Mouse (Mus musculus): Measurements from ENCODE around the gene Zbtb20. TPM values are rescaled to one million over a fixed set of nuclear protein-coding genes. Genes with fewer than 3 reads are reported as not detected.
A peak's percentile ranks its signal among the peaks of the same experiment; 100 is the strongest.

Zbtb20 gene
- polyA plus RNA-seq (2015; fragmentation: Nextera tagmentation; extraction: Ambion mirVana), result 18.8 and 21.1 TPM in 2 replicates

DNA sequence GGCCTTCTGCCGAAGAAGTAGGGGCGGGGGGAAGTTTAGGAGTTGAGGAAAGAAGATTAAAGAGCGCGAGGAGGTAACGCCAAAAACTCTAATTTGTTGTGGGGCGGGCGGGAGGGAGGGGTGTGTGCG, at the start of gene Zbtb20:
Gene Zbtb20, plus strand, starts transcription at position 30 of the 129 bp plus-strand sequence.
- no peak for ATAC-seq
- Histone ChIP-seq H3K36me3 (no peaks in the 10 kb centered on the region), H3K27ac (peak within 1 kb of the TSS; percentile 99), H3K9ac (peak within 1 kb of the TSS; percentile 70), H3K4me3 (replicated peaks) (peak within 1 kb of the TSS; percentile 68), H3K27me3 (replicated peaks) (no peaks in the 10 kb centered on the region), H3K4me1 (replicated peaks) (no peaks in the 10 kb centered on the region), H3K4me2 (replicated peaks) (peak within 1 kb of the TSS; percentile 67), H3K9me3 (no peaks in the 10 kb centered on the region)
- WGBS, result 0% methylated on average over 8 of the region's 8 CpGs

DNA sequence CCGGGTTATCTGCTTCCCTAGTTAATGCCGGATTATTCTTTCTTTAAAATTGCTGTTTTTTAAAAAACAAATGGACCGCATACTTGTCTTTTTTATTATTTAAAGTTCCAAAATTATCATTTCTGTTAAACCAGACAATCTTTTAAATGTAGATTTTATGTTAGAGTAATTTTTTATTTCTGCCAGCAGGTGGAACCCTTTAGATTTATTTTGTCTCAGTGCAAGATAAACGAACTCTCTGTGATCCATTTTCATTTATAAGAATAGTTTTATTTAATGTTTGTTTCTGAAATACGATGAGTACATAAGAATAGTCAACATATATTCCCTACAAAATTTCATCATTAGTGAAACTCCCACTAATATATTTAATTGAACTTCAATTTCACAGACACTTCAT, 39.7 kb upstream of the Zbtb20 start:
- H3K36me3 ChIP-seq, result no peaks in the 10 kb centered on the region
- no peak for ATAC-seq
- no peak overlapping the region for H3K4me2 ChIP-seq (replicated peaks)
- no peak overlapping the region for H3K9ac ChIP-seq
- no peaks in the 10 kb centered on the region for H3K4me1 ChIP-seq (replicated peaks)
- H3K9me3 ChIP-seq, result no peaks in the 10 kb centered on the region
- H3K4me3 ChIP-seq (replicated peaks), result no peak overlapping the region
- 68% methylated on average over 5 of the region's 5 CpGs for WGBS
- no peaks in the 10 kb centered on the region for H3K27me3 ChIP-seq (replicated peaks)
- H3K27ac ChIP-seq, result no peak overlapping the region

DNA sequence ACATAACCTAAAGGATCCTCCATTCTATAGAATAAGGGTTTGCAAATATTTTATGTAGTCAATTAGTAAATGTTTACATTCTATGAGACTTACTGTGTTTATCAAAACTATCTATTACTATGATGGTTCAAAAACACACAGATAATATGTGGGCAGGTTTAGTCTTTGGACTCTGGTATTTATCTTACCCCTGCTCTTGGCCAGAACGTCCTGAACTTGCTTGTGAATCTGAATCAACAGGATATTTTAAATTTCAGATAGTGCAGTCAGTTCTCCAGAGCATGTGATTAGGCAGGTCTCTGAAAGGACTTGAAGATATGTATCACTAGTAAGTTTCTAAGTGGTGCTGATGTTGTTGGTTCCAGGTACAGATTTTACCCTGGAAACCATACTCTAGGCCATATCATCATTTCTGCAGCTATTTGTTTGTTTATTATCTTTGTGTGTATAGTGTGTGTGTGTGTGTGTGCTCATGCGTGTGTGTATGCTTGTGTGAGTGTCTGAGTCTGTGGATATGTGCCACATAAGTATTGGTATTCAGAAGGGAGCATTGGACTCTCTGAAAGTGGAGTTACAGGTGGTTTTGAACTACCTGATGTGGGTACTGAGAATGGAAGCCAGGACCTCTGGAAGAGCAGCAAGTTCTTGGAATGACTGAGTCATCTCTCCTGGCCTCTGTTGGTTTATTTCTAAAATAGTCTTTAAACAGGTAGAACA, 39.1 kb upstream of the Zbtb20 start:
- H3K9ac ChIP-seq, result no peak overlapping the region
- WGBS, result 47% methylated on average over 2 of the region's 2 CpGs
- no peak overlapping the region for H3K4me3 ChIP-seq (replicated peaks)
- H3K27me3 ChIP-seq (replicated peaks), result no peaks in the 10 kb centered on the region
- no peak for ATAC-seq
- no peaks in the 10 kb centered on the region for H3K4me1 ChIP-seq (replicated peaks)
- H3K36me3 ChIP-seq, result no peaks in the 10 kb centered on the region
- H3K9me3 ChIP-seq, result no peaks in the 10 kb centered on the region
- no peak overlapping the region for H3K27ac ChIP-seq
- no peak overlapping the region for H3K4me2 ChIP-seq (replicated peaks)

DNA sequence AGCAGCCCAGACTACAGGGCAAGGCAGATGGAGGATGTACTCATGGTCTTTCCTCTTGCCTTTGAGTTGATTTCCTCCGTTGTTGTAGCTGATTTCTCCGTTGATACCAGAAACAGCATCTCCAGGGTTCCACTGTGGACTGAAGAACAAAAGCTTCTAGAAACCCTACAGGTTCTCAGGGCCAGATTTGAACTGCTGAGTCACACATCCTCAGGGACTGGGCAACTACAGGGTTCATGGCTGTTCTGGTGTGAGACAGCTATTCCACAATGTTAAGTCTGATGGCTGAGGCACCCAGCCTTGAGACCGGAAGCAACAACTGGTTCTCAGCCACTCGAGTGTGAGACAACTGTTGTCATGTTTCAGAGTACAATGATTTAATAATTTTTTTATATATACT, 37.5 kb upstream of the Zbtb20 start:
- no peak for ATAC-seq
- no peak overlapping the region for H3K4me3 ChIP-seq (replicated peaks)
- no peak overlapping the region for H3K9ac ChIP-seq
- H3K36me3 ChIP-seq, result no peaks in the 10 kb centered on the region
- no peak overlapping the region for H3K4me2 ChIP-seq (replicated peaks)
- no peaks in the 10 kb centered on the region for H3K27me3 ChIP-seq (replicated peaks)
- 86% methylated on average over 4 of the region's 4 CpGs for WGBS
- no peak overlapping the region for H3K27ac ChIP-seq
- no peaks in the 10 kb centered on the region for H3K4me1 ChIP-seq (replicated peaks)
- H3K9me3 ChIP-seq, result no peaks in the 10 kb centered on the region

DNA sequence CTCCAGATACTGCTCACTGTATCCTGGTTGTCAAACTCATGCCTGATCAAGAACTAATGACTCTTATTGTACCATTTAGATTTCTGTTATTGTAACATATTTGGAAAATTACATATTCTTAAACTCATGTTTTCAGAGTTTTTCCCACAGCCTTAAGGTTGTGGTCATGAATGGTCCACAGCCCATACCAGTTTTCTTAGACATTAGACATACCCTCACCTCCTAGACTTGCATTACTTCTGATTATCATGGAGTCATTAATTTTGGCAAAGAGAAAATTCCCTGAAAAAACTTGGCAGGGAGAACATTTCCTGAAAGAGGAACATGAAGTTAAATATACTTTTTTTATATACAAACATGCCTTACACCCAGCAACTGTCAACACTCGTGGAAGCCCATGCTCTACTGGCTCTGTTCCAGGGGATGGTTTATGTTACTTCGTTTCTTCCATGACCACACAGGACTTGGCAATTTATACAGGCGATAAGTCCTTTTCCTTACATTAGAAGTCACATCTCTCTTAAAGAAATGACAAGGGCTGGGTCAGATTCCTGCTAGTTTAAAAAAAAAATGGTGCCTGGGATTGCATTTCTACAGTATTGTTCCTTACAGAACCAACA, 18.0 kb upstream of the Zbtb20 start:
- no peak overlapping the region for H3K4me2 ChIP-seq (replicated peaks)
- WGBS, result 48% methylated on average over 3 of the region's 3 CpGs
- H3K27ac ChIP-seq, result no peak overlapping the region
- H3K9me3 ChIP-seq, result no peaks in the 10 kb centered on the region
- no peak for ATAC-seq
- no peak overlapping the region for H3K9ac ChIP-seq
- no peak overlapping the region for H3K4me3 ChIP-seq (replicated peaks)
- no peaks in the 10 kb centered on the region for H3K27me3 ChIP-seq (replicated peaks)
- H3K4me1 ChIP-seq (replicated peaks), result no peaks in the 10 kb centered on the region
- no peaks in the 10 kb centered on the region for H3K36me3 ChIP-seq

DNA sequence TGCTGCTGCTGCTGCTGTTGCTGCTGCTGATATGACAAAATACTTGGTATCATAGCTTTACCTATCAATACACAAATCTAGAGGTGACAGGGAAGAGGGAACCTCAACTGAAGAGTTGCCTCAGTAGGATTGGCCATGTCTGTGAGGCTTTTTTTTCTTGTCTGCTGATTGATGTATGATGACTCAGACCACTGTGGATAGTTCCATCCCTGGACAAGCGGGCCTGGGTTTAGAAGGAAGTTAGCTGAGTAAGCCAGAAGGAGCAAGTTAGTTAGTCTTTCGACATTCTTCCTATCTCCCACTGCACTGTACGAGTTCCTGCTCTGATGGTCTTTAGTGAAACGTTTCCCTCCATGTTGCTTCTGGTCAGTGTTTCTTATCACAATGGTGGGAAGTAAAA, 16.4 kb upstream of the Zbtb20 start:
- Histone ChIP-seq H3K27me3 (replicated peaks) (no peaks in the 10 kb centered on the region), H3K4me2 (replicated peaks) (no peak overlapping the region), H3K4me1 (replicated peaks) (no peaks in the 10 kb centered on the region), H3K9me3 (no peaks in the 10 kb centered on the region), H3K27ac (no peak overlapping the region), H3K36me3 (no peaks in the 10 kb centered on the region), H3K4me3 (replicated peaks) (no peak overlapping the region), H3K9ac (no peak overlapping the region)
- ATAC-seq, result no peak
- WGBS, result 78% methylated on average over 4 of the region's 4 CpGs

DNA sequence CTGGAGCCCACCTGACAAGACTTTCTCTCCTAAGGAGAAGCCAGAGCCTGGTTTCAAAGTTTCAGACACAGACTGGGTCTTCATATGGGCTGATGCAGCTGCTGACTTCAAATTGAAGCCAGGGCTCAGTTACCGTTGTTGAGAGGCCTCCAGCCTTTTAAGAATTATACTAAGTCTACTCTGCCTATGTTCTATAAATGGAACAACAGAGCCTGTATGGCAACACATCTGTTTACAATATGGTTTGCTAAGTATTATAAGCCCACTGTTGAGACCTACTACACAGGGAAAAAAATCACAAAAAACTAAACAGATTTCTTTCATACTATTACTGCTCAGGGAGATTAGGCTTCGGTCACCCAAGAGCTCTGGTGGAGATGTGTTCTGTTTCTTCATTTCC, 12.4 kb upstream of the Zbtb20 start:
- Histone ChIP-seq H3K4me1 (replicated peaks) (no peaks in the 10 kb centered on the region), H3K9ac (no peak overlapping the region)
- WGBS, result 77% methylated on average over 2 of the region's 2 CpGs

DNA sequence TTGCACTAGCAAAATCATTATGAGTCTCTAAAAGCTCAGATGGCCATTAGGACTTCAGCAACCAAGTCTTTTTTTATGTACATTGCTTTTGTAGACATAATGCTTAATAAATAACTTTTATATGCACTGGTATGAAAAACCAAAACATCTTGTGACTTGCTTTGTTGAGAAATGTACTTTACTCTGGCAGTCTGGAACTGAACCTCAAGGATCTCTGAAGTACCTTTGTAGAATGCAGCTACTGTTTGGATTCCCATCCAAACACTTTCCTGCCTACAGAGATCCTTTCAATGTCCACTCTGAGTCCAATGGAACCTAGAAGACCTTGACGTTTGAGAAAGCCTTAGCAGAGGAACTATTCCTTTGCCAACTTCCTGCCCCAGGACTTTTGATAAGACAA, 9.6 kb upstream of the Zbtb20 start:
- Histone ChIP-seq H3K4me2 (replicated peaks) (no peak overlapping the region), H3K4me1 (replicated peaks) (no peaks in the 10 kb centered on the region), H3K4me3 (replicated peaks) (no peak overlapping the region), H3K27ac (no peak overlapping the region), H3K9me3 (no peaks in the 10 kb centered on the region), H3K27me3 (replicated peaks) (no peaks in the 10 kb centered on the region), H3K36me3 (no peaks in the 10 kb centered on the region), H3K9ac (no peak overlapping the region)
- ATAC-seq, result no peak
- 71% methylated on average over 1 of the region's 1 CpGs for WGBS

More for the DNA sequence above, 12.4 kb upstream of the Zbtb20 start:
- no peaks in the 10 kb centered on the region for H3K9me3 ChIP-seq
- ATAC-seq, result no peak
- H3K4me2 ChIP-seq (replicated peaks), result no peak overlapping the region
- no peaks in the 10 kb centered on the region for H3K36me3 ChIP-seq
- H3K4me3 ChIP-seq (replicated peaks), result no peak overlapping the region
- no peaks in the 10 kb centered on the region for H3K27me3 ChIP-seq (replicated peaks)
- no peak overlapping the region for H3K27ac ChIP-seq

DNA sequence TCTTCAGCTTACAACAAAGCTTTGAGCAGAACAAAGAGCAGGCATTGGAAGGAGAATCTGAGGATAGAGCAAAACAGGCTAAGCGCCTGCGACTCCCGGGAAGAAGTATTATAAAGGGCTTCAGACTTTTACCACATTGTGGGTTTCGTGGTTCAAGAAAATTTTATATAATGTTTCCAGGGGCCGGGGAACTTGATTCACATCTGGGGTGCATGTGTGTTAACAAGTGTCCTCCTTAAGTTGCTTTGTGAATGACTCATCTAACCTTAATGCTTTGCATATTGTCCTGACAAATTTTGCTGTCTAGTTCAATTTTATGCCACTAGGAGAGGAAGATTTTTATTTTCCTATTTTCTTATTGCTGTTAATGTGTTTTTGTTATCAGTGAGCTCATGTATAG, 3.6 kb upstream of the Zbtb20 start:
- no peaks in the 10 kb centered on the region for H3K4me1 ChIP-seq (replicated peaks)
- H3K9me3 ChIP-seq, result no peaks in the 10 kb centered on the region
- H3K27ac ChIP-seq, result no peak overlapping the region
- H3K36me3 ChIP-seq, result no peaks in the 10 kb centered on the region
- no peaks in the 10 kb centered on the region for H3K27me3 ChIP-seq (replicated peaks)
- 91% methylated on average over 5 of the region's 5 CpGs for WGBS
- ATAC-seq, result no peak
- H3K4me2 ChIP-seq (replicated peaks), result no peak overlapping the region
- H3K4me3 ChIP-seq (replicated peaks), result no peak overlapping the region
- no peak overlapping the region for H3K9ac ChIP-seq

DNA sequence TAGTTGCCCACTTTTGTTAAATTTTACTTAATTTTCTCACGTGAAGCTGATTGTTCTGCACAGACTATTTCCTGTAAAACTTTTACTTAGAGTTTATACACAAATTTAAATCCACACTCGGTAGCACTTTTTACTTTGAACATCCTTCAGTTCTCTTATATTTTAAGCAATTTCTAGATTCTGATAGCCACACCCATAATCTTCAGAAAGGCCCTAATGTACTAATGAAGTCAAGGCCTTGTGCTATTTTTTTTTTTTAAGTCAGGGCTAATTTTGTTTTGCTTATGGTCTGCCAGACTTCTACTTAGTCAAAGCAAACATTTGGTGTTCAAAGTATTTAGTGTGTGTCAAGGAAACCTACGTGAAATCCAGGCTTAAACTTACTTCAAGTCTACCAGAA, 1.7 kb upstream of the Zbtb20 start:
- Histone ChIP-seq H3K27me3 (replicated peaks) (no peaks in the 10 kb centered on the region), H3K4me1 (replicated peaks) (no peaks in the 10 kb centered on the region), H3K9ac (no peak overlapping the region), H3K4me2 (replicated peaks) (no peak overlapping the region), H3K36me3 (no peaks in the 10 kb centered on the region), H3K27ac (no peak overlapping the region), H3K4me3 (replicated peaks) (no peak overlapping the region), H3K9me3 (no peaks in the 10 kb centered on the region)
- 60% methylated on average over 3 of the region's 3 CpGs for WGBS
- no peak for ATAC-seq

DNA sequence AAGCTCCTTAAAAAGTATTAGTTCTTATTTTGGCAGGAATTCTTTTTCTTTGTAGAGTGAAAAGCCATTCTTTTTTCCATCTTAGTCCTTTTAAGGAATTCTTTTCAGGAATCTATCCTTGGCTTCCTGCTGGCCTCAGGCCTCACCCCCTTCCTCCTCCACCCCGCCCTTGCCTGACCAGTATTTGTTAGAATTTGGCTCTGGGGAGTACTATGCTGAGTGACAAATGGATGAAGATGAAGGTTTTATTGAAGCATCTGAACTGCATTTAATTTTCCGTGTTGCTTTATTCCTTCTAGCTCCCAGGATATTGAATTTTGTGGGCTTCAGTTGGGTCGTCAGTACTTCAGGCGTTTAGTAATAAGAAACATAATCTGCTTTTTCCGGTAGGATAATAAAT, 1.2 kb upstream of the Zbtb20 start:
- peak overlapping the region; percentile 50 for H3K4me3 ChIP-seq (replicated peaks)
- peak overlapping the region; percentile 61 for H3K9ac ChIP-seq
- peak overlapping the region; percentile 58 for H3K4me2 ChIP-seq (replicated peaks)
- H3K4me1 ChIP-seq (replicated peaks), result no peaks in the 10 kb centered on the region
- no peaks in the 10 kb centered on the region for H3K27me3 ChIP-seq (replicated peaks)
- 0% methylated on average over 5 of the region's 5 CpGs for WGBS
- H3K36me3 ChIP-seq, result no peaks in the 10 kb centered on the region
- ATAC-seq, result no peak
- H3K9me3 ChIP-seq, result no peaks in the 10 kb centered on the region
- H3K27ac ChIP-seq, result peak overlapping the region; percentile 95

DNA sequence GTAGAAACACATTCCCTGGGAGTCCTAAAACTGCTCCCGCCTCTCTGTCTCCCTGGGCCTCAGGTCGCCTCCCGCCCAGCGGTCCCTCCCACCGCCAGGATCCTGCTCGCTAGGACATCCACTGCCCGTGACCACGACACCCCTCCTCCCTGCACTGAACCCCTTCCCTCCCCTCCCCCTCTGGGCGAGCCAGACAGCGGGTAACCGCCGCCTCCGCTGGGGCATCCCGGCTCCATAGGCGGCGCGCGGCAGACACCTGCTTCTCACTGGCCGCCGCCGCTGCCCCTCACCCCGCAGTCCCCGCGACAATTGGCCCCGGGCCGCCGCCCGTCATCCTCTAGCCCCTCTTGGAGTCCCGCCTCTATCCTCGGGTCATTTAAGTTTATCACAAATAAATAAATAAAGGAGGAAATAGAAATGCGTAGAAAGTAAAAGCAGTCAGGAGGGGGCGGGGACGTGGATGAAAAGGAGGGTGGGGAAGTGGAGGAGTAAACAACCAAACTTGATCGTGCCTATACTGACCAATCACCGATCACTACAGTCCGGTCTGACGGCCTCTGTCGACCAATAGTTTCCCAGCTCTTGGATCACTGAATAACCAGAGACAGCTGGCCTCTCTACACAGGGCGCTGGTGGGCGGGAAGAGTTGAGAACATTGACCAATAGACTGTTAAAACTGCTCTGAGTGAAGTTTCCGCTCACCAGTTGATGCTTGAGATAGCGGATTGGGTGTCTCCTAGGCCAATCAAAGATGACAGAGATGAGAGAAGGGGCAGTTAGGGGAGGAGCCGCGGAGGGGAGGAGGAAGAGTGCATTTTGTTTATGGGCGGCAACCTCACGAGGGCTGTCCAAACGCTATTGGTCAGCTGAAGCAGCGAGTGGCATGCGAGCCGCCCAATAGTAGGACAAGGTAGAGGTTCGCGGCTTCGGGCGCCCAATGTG, 500 bp upstream of the Zbtb20 start:
- Histone ChIP-seq H3K36me3 (no peaks in the 10 kb centered on the region), H3K27me3 (replicated peaks) (no peaks in the 10 kb centered on the region), H3K9ac (peak overlapping the region; percentile 61), H3K4me2 (replicated peaks) (peak overlapping the region; percentile 58), H3K27ac (peak overlapping the region; percentile 99), H3K9me3 (no peaks in the 10 kb centered on the region), H3K4me3 (replicated peaks) (peak overlapping the region; percentile 68), H3K4me1 (replicated peaks) (no peaks in the 10 kb centered on the region)
- under 1% methylated on average over 54 of the region's 54 CpGs for WGBS
- peak; percentile 95 for ATAC-seq

Data from intestine, embryonic 15.5 days (tissue).